Mouse (Mus musculus) hindbrain, embryonic 11.5 days (tissue): Measurements from ENCODE around the gene Dimt1. TPM values are rescaled to one million over a fixed set of nuclear protein-coding genes. Genes with fewer than 3 reads are reported as not detected.

Source experiments
- ATAC-seq: fragments of 200-750 bp; cut with Nextera tagmentation; 2 replicates; pipeline ENCODE4 v1.8.0; 2017; ENCODE audit warnings: mild to moderate bottlenecking, moderate TSS enrichment, moderate library complexity; ENCODE audit not compliant: low FRiP score
- DNase-seq: peaks from one replicate; pipeline ENCODE4 v3.0.0-alpha.2; 2015; ENCODE audit warnings: low spot score
- H3K27ac ChIP-seq: fragments of 300-500 bp; sonication (generic); 2 replicates; pipeline ENCODE4 v1.5.1; 2014; ENCODE audit warnings: mild to moderate bottlenecking, low read depth, low read length
- H3K27me3 ChIP-seq: fragments of 300-500 bp; sonication (generic); 2 replicates; pipeline ENCODE4 v1.6.1; 2014; ENCODE audit warnings: mild to moderate bottlenecking, low read length, moderate library complexity, mixed read lengths; ENCODE audit not compliant: control insufficient read depth, insufficient read depth
- H3K36me3 ChIP-seq: fragments of 300-500 bp; sonication (generic); 2 replicates; pipeline ENCODE4 v1.6.1; 2014; ENCODE audit warnings: mild to moderate bottlenecking, low read length, moderate library complexity, mixed read lengths; ENCODE audit not compliant: control insufficient read depth, insufficient read depth
- H3K4me1 ChIP-seq: fragments of 300-500 bp; sonication (generic); replicated peaks from 2 replicates; pipeline ENCODE4 v1.6.1; 2014; ENCODE audit warnings: low read length, mixed read lengths; ENCODE audit not compliant: control insufficient read depth, insufficient read depth
- H3K4me2 ChIP-seq: fragments of 300-500 bp; sonication (generic); replicated peaks from 2 replicates; pipeline ENCODE4 v1.6.1; 2014; ENCODE audit warnings: mild to moderate bottlenecking, low read depth, low read length
- H3K4me3 ChIP-seq: fragments of 300-500 bp; sonication (generic); 2 replicates; pipeline ENCODE4 v1.5.1; 2014; ENCODE audit warnings: low read depth, low read length
- H3K9ac ChIP-seq: fragments of 300-500 bp; sonication (generic); 2 replicates; pipeline ENCODE4 v1.6.1; 2014; ENCODE audit warnings: low read depth, low read length
- H3K9me3 ChIP-seq: fragments of 300-500 bp; sonication (generic); 2 replicates; pipeline ENCODE4 v1.6.1; 2016; ENCODE audit warnings: low read length; ENCODE audit not compliant: control insufficient read depth
- WGBS: fragments of 180-500 bp; shearing (Covaris S2); extraction: QIAGEN DNeasy Blood & Tissue Kit; methylation state at CpG from one replicate; pipeline ENCODE4 v1.1.7; 2014; 5-methylcytosine and 5-hydroxymethylcytosine counted together
- polyA plus RNA-seq: library from polyadenylated mRNA; unstranded; fragments of >200 nt; fragmentation: Nextera tagmentation; extraction: Ambion mirVana; gene quantifications from 2 replicates; pipeline ENCODE4 v1.2.1, GENCODE M21; 2014

Gene Dimt1
- polyA plus RNA-seq, 1 experiment from 2014 or later, result 48.3 TPM

- WGBS, result 96% methylated on average over 4 of the region's 4 CpGs
- no peak for DNase-seq
- H3K36me3 ChIP-seq, result no peaks in the 10 kb centered on the region
Measured at GRCm38 (mm10) chr13:106928296-106928695, 18.6 kb upstream of the Dimt1 start.

GRCm38 (mm10) chr13:106929201-106929600, 17.7 kb upstream of the Dimt1 start:
- H3K9ac ChIP-seq, result no peak overlapping the region
- WGBS, result 96% methylated on average over 2 of the region's 2 CpGs
- no peak overlapping the region for H3K27ac ChIP-seq
- no peaks in the 10 kb centered on the region for H3K9me3 ChIP-seq
- H3K27me3 ChIP-seq, result no peaks in the 10 kb centered on the region
- H3K4me3 ChIP-seq, result no peak overlapping the region
- no peak overlapping the region for H3K4me2 ChIP-seq
- no peaks in the 10 kb centered on the region for H3K4me1 ChIP-seq
- ATAC-seq (no peak), DNase-seq (no peak)
- H3K36me3 ChIP-seq, result no peaks in the 10 kb centered on the region

More at GRCm38 (mm10) chr13:106928296-106928695, 18.6 kb upstream of the Dimt1 start:
- Histone ChIP-seq H3K4me1 (no peaks in the 10 kb centered on the region), H3K4me2 (no peak overlapping the region), H3K4me3 (no peak overlapping the region), H3K27ac (no peak overlapping the region), H3K9ac (no peak overlapping the region), H3K27me3 (no peaks in the 10 kb centered on the region), H3K9me3 (no peaks in the 10 kb centered on the region)
- no peak for ATAC-seq

GRCm38 (mm10) chr13:106935871-106936255, 11.1 kb upstream of the Dimt1 start:
- no peak overlapping the region for H3K27ac ChIP-seq
- H3K9ac ChIP-seq, result peak overlapping the region; percentile 93
- H3K36me3 ChIP-seq, result no peaks in the 10 kb centered on the region
- ATAC-seq (no peak), DNase-seq (no peak)
- H3K9me3 ChIP-seq, result no peaks in the 10 kb centered on the region
- 12% methylated on average over 9 of the region's 9 CpGs for WGBS
- peak overlapping the region; percentile 54 for H3K4me2 ChIP-seq
- H3K4me3 ChIP-seq, result peak overlapping the region; percentile 96
- no peaks in the 10 kb centered on the region for H3K4me1 ChIP-seq
- no peaks in the 10 kb centered on the region for H3K27me3 ChIP-seq

- H3K27ac ChIP-seq, result peak within 1 kb of the TSS; percentile 82
- WGBS, result under 1% methylated on average over 69 of the region's 84 CpGs
- H3K4me3 ChIP-seq, result peak within 1 kb of the TSS; percentile 96
- H3K9ac ChIP-seq, result peak within 1 kb of the TSS; percentile 93
- H3K27me3 ChIP-seq, result no peaks in the 10 kb centered on the region
- H3K4me2 ChIP-seq, result peak within 1 kb of the TSS; percentile 54
- ATAC-seq, result peak; percentile 98
- peak; percentile 98 for DNase-seq
- no peaks in the 10 kb centered on the region for H3K9me3 ChIP-seq
- H3K36me3 ChIP-seq, result no peaks in the 10 kb centered on the region
- no peaks in the 10 kb centered on the region for H3K4me1 ChIP-seq
Measured at GRCm38 (mm10) chr13:106936256-106937137, 10.4 kb upstream of the Dimt1 start, which contains the start of gene Ipo11. Gene Ipo11, minus strand, starts transcription at chr13:106936958.

- no peak for DNase-seq
- Histone ChIP-seq H3K9ac (no peak overlapping the region), H3K9me3 (no peaks in the 10 kb centered on the region), H3K36me3 (no peaks in the 10 kb centered on the region), H3K27ac (no peak overlapping the region), H3K4me3 (peak overlapping the region; percentile 96), H3K4me2 (peak overlapping the region; percentile 31; the same call in 1 of the 2 replicates), H3K4me1 (no peaks in the 10 kb centered on the region), H3K27me3 (no peaks in the 10 kb centered on the region)
- 29% methylated on average over 7 of the region's 7 CpGs for WGBS
- ATAC-seq, result peak; percentile 12
Measured at GRCm38 (mm10) chr13:106937138-106937472, 9.8 kb upstream of the Dimt1 start.

- H3K4me1 ChIP-seq, result no peaks in the 10 kb centered on the region
- H3K27me3 ChIP-seq, result no peaks in the 10 kb centered on the region
- H3K9ac ChIP-seq, result no peak overlapping the region
- H3K9me3 ChIP-seq, result no peaks in the 10 kb centered on the region
- ATAC-seq, result peak; percentile 15; the same call in 1 of the 2 replicates
- H3K36me3 ChIP-seq, result no peaks in the 10 kb centered on the region
- peak; percentile 67 for DNase-seq
- 21% methylated on average over 7 of the region's 7 CpGs for WGBS
- H3K27ac ChIP-seq, result no peak overlapping the region
- no peak overlapping the region for H3K4me2 ChIP-seq
- peak overlapping the region; percentile 13; the same call in 1 of the 2 replicates for H3K4me3 ChIP-seq
Measured at GRCm38 (mm10) chr13:106941211-106941976, 5.5 kb upstream of the Dimt1 start.

- no peak overlapping the region for H3K4me2 ChIP-seq
- no peaks in the 10 kb centered on the region for H3K4me1 ChIP-seq
- H3K27me3 ChIP-seq, result no peaks in the 10 kb centered on the region
- H3K9me3 ChIP-seq, result no peaks in the 10 kb centered on the region
- DNase-seq, result no peak
- WGBS, result 90% methylated on average over 1 of the region's 1 CpGs
- H3K36me3 ChIP-seq, result no peaks in the 10 kb centered on the region
- no peak overlapping the region for H3K4me3 ChIP-seq
- no peak overlapping the region for H3K27ac ChIP-seq
- no peak overlapping the region for H3K9ac ChIP-seq
- ATAC-seq, result no peak
Measured at GRCm38 (mm10) chr13:106942721-106943120, 4.2 kb upstream of the Dimt1 start.

GRCm38 (mm10) chr13:106945518-106945917, 1.4 kb upstream of the Dimt1 start:
- no peaks in the 10 kb centered on the region for H3K4me1 ChIP-seq
- H3K4me2 ChIP-seq, result no peak overlapping the region
- no peaks in the 10 kb centered on the region for H3K27me3 ChIP-seq
- no peak overlapping the region for H3K27ac ChIP-seq
- no peak for ATAC-seq
- H3K9ac ChIP-seq, result no peak overlapping the region
- DNase-seq, result no peak
- no peaks in the 10 kb centered on the region for H3K36me3 ChIP-seq
- no peak overlapping the region for H3K4me3 ChIP-seq
- WGBS, result 81% methylated on average over 9 of the region's 9 CpGs
- no peaks in the 10 kb centered on the region for H3K9me3 ChIP-seq
